Mouse (Mus musculus): ENCODE data around the gene Pacs1.

DNA sequence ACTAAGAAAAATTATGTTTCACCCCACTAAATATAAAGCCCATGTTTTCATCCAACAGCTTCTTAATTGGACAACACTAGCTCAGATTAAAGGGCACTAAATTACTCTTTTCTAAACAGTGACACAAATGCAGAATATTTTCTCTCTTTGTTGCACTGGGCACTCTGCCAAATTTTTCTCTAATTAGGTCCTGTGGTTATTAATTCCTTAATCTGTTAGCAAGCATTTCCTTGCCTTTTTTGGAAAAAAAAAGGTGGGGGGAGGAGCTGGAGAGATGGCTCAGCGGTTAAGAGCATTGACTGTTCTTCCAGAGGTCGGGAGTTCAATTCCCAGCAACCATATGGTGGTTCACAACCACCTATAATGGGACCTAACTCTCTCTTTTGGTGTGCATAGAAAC lies 91.0 kb downstream of the Pacs1 start:
- TF ChIP-seq CHD2 (IDR thresholded peaks at IDR 0.05; ENCODE audit: low read depth, low read length) (no peak), ZC3H11A (IDR thresholded peaks at IDR 0.05; ENCODE audit: borderline replicate concordance, low read depth, low read length) (no peak)
